Mouse (Mus musculus) layer of hippocampus, adult 9-10 months (tissue): ENCODE data around the gene 9130019O22Rik.

Experiments
- DNase-seq: peaks from one replicate; pipeline ENCODE4 v3.0.0; 2022; ENCODE audit warnings: low spot score

Gene 9130019O22Rik

GRCm38 (mm10) chr7:127341356-127341755 is 45.6 kb downstream of the 9130019O22Rik start:
- no peak for DNase-seq

DNA sequence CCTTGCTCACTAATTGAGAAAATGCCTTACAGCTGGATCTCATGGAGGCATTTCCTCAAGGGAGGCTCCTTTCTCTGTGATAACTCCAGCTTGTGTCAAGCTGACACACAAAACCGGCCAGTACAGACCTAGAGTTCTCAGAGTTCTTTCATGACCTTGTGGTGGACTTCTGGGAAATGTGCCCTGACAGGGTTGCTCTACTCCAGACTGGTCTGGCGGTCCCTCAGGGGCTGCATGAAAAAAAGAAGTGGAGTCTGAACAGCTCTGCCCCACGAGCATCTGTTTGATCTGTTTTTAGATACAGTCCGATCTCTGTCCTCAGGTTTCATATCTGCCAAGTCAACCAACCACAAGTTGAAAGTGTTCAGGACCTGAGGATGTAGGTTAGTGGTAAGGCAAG is 49.3 kb downstream of the 9130019O22Rik start:
- DNase-seq: no peak

GRCm38 (mm10) chr7:127335604-127336003 is 51.4 kb downstream of the 9130019O22Rik start:
- no peak for DNase-seq

- DNase-seq: no peak
Measured at GRCm38 (mm10) chr7:127333240-127333639, 53.7 kb downstream of the 9130019O22Rik start.
